Mouse (Mus musculus): ENCODE data around the gene Mn1.

- TF ChIP-seq POLR2A (IDR thresholded peaks at IDR 0.05; ENCODE audit: borderline replicate concordance, control insufficient read depth, low read depth, low read length) (no peak), CTCF (IDR thresholded peaks at IDR 0.05; ENCODE audit: control insufficient read depth, insufficient read depth, low read length) (no peak)
These were observed 8.6 kb upstream of the Mn1 start for GRCm38 (mm10) chr5:111408470-111409105.

All from bone marrow, adult 2 months (tissue).